Mouse (Mus musculus) heart, embryonic 16.5 days (tissue): ENCODE measurements at regions not wholly inside any gene's neighbourhood (a gene's known extent, or its start where the extent isn't known, plus 50 kb on each side); places are given as distances from the start of the nearest gene placed in this dataset.
A peak's percentile ranks its signal among the peaks of the same experiment; 100 is the strongest.

Experiments
- ATAC-seq: fragments of 200-750 bp; cut with Nextera tagmentation; replicated peaks from 2 replicates; pipeline ENCODE4 v1.8.0; 2017; ENCODE audit warnings: moderate number of reproducible peaks; ENCODE audit not compliant: insufficient read depth, low FRiP score; ENCODE audit errors: extremely low read depth
- H3K27ac ChIP-seq: fragments of 300-500 bp; sonication (generic); 2 replicates; pipeline ENCODE4 v1.5.1; 2014; ENCODE audit warnings: mild to moderate bottlenecking, low read length, control low read depth, moderate library complexity
- H3K27me3 ChIP-seq: fragments of 300-500 bp; sonication (generic); 2 replicates; pipeline ENCODE4 v1.6.1; 2014; ENCODE audit warnings: low read length, mixed read lengths; ENCODE audit not compliant: control insufficient read depth, insufficient read depth
- H3K36me3 ChIP-seq: fragments of 300-500 bp; sonication (generic); 2 replicates; pipeline ENCODE4 v1.6.1; 2014; ENCODE audit not compliant: control insufficient read depth, insufficient read depth
- H3K4me1 ChIP-seq: fragments of 300-500 bp; sonication (generic); 2 replicates; pipeline ENCODE4 v1.6.1; 2014; ENCODE audit warnings: low read length, mixed read lengths; ENCODE audit not compliant: control insufficient read depth, insufficient read depth
- H3K4me2 ChIP-seq: fragments of 300-500 bp; sonication (generic); 2 replicates; pipeline ENCODE4 v1.6.1; 2014; ENCODE audit warnings: low read depth, mild to moderate bottlenecking, control low read depth, low read length
- H3K4me3 ChIP-seq: fragments of 300-500 bp; sonication (generic); 2 replicates; pipeline ENCODE4 v1.5.1; 2014; ENCODE audit warnings: mild to moderate bottlenecking, control low read depth, low read length
- H3K9ac ChIP-seq: fragments of 300-500 bp; sonication (generic); 2 replicates; pipeline ENCODE4 v1.6.1; 2014; ENCODE audit warnings: low read length, control low read depth
- H3K9me3 ChIP-seq: fragments of 300-500 bp; sonication (generic); replicated peaks from 2 replicates; pipeline ENCODE4 v1.6.1; 2016; ENCODE audit warnings: low read length; ENCODE audit not compliant: control insufficient read depth
- WGBS: fragments of 180-500 bp; shearing (Covaris S2); extraction: QIAGEN DNeasy Blood & Tissue Kit; methylation state at CpG from one replicate; pipeline ENCODE4 v1.1.7; 2014; 5-methylcytosine and 5-hydroxymethylcytosine counted together

DNA sequence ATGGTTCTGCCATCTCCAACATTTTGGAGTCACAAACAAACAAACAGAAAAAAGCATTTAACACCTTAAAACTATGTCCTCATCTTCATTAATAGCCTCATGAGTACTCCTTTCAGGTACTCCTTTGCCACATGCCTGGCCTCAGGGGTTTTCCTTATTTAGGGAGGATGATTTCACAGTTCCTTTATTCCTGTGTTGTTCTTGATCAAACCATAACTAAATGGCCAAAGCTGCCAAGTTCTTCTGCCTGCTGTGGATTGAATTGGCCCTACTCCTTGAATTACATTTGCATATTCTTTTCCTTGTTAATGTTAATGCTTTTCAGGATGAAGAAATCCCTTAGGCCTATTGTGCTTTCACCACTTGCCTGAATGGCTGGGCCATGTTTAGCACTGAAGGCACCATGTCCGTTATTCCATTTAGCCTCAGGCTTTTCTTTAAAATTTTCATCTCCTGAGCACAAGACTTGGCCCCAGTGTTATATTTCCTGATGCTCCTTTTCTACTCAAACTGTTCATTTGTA, 1787.4 kb downstream of the Hace1 start:
- Histone ChIP-seq H3K27me3 (no peaks in the 10 kb centered on the region), H3K27ac (no peak overlapping the region), H3K9ac (no peak overlapping the region), H3K4me2 (no peak overlapping the region), H3K9me3 (no peaks in the 10 kb centered on the region), H3K4me3 (no peak overlapping the region), H3K4me1 (no peaks in the 10 kb centered on the region), H3K36me3 (no peaks in the 10 kb centered on the region)
- ATAC-seq, result no peak
- WGBS, result 75% methylated on average over 1 of the region's 1 CpGs

DNA sequence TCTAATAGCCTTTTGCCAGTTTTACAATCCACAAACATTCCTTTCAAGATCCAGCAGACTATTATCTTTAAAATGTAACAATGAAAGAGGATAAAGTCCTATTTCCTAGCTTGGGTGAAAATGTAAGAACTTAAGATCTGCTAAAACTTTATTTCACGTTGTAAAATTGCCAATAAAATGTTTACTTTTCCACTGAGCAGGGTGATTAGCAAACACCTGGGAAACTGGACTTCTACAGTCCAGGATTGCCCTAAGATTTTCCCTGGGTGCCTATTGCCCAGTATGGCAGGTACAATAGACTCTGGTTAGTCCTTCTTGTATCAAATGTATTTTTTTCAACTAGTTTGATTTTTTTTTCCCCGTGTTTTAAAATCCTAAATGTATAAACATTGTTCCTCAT, 1789.2 kb downstream of the Hace1 start:
- Histone ChIP-seq H3K36me3 (no peaks in the 10 kb centered on the region), H3K27ac (no peak overlapping the region), H3K9ac (no peak overlapping the region), H3K27me3 (no peaks in the 10 kb centered on the region), H3K4me1 (no peaks in the 10 kb centered on the region), H3K4me2 (no peak overlapping the region), H3K4me3 (no peak overlapping the region), H3K9me3 (no peaks in the 10 kb centered on the region)
- no peak for ATAC-seq
- WGBS, result 36% methylated on average over 2 of the region's 2 CpGs

DNA sequence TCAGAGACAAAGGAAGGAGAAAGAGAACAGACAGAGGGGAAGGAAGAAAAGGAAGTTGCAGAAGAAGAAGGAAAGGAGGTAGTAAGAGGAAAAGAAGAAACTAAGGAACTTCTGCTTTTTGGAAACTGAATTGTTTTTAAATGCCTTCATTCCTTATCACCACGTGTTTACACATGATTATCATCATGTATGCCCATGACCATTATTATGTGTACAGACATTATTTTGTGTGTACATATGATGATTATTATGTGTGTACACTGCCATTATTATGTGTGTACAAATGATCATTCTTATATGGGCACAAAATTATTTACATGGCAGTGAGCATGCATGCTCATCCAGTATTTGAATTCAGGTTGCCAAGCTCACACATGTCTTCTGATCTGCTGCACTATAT, 1825.9 kb downstream of the Hace1 start:
- H3K27ac ChIP-seq, result no peak overlapping the region
- no peaks in the 10 kb centered on the region for H3K4me1 ChIP-seq
- WGBS, result 63% methylated on average over 1 of the region's 1 CpGs
- ATAC-seq, result no peak
- H3K27me3 ChIP-seq, result no peaks in the 10 kb centered on the region
- no peaks in the 10 kb centered on the region for H3K36me3 ChIP-seq
- H3K4me3 ChIP-seq, result no peak overlapping the region
- no peaks in the 10 kb centered on the region for H3K9me3 ChIP-seq
- no peak overlapping the region for H3K4me2 ChIP-seq
- H3K9ac ChIP-seq, result no peak overlapping the region

DNA sequence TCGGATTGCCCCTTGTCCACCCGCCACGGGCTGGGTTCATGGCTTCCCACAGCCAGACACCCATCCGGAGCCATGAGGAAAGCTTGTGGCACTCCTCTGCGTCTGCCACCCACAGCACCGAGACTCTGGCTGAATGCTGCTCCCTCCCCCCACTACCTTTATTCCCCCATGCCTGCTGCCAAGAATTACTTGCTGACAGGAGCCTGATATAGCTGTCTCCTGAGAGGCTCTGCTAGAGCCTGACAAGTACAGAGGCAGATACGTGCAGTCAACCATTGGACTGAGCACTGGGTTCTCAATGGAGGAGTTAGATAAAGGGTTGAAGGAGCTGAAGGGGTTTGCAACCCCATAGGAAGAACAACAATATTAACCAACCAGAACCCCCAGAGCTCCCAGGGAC, 1848.9 kb downstream of the Hace1 start:
- ATAC-seq, result peak; percentile 97
- Histone ChIP-seq H3K4me3 (no peak overlapping the region), H3K27ac (no peak overlapping the region)

More for the DNA sequence above, 1848.9 kb downstream of the Hace1 start:
- Histone ChIP-seq H3K9ac (no peak overlapping the region), H3K36me3 (no peaks in the 10 kb centered on the region), H3K4me2 (0 out of 2 replicates have a peak overlapping the region, but pooled peaks have one; percentile 37), H3K4me1 (peaks cover 7% of the 10 kb centered on the region), H3K9me3 (no peaks in the 10 kb centered on the region), H3K27me3 (no peaks in the 10 kb centered on the region)
- 18% methylated on average over 7 of the region's 7 CpGs for WGBS
